Mouse (Mus musculus) heart, adult 2 months (tissue): ENCODE results near the gene Robo1. TPM values are rescaled to one million over a fixed set of nuclear protein-coding genes. Genes with fewer than 3 reads are reported as not detected.

Experiments used
- DNase-seq, 2 experiments: peaks; one replicate each; pipeline ENCODE4 v3.0.0; 2021
- H3K27ac ChIP-seq: fragments of 200-600 bp; 2 replicates; pipeline ENCODE4 v1.8.1; 2022
- H3K27me3 ChIP-seq: fragments of 200-500 bp; 2 replicates; pipeline ENCODE4 v1.6.1; 2012; ENCODE audit warnings: mild to moderate bottlenecking, low read length, inconsistent platforms, mixed read lengths; ENCODE audit not compliant: control insufficient read depth, insufficient read depth
- H3K36me3 ChIP-seq: fragments of 200-500 bp; 2 replicates; pipeline ENCODE4 v1.6.1; 2012; ENCODE audit warnings: low read length, inconsistent platforms; ENCODE audit not compliant: control insufficient read depth, insufficient read depth
- H3K4me1 ChIP-seq: fragments of 200-500 bp; 2 replicates; pipeline ENCODE4 v1.6.1; 2011; ENCODE audit warnings: low read length; ENCODE audit not compliant: control insufficient read depth, insufficient read depth
- H3K4me3 ChIP-seq: fragments of 200-600 bp; 2 replicates; pipeline ENCODE4 v1.8.1; 2022
- H3K79me2 ChIP-seq: fragments of 200-500 bp; replicated peaks from 2 replicates; pipeline ENCODE4 v1.6.1; 2012; ENCODE audit warnings: mild to moderate bottlenecking, inconsistent platforms, low read length, moderate library complexity, mixed read lengths; ENCODE audit not compliant: control insufficient read depth, insufficient read depth
- H3K9ac ChIP-seq: fragments of 200-500 bp; 2 replicates; pipeline ENCODE4 v1.6.1; 2012; ENCODE audit warnings: low read depth, mild to moderate bottlenecking, control low read depth, inconsistent platforms, low read length, mixed read lengths
- CTCF ChIP-seq: fragments of 200-600 bp; IDR thresholded peaks from 2 replicates; pipeline ENCODE4 v1.8.1; 2022; ENCODE audit warnings: antibody characterized with exemption, mild to moderate bottlenecking, moderate library complexity
- EP300 ChIP-seq: fragments of 200-500 bp; IDR thresholded peaks from 2 replicates; pipeline ENCODE4 v1.6.1; 2011; ENCODE audit warnings: low read depth, low read length, control low read depth; ENCODE audit not compliant: insufficient read depth
- POLR2A ChIP-seq: fragments of 200-500 bp; IDR thresholded peaks from 2 replicates; pipeline ENCODE4 v1.6.1; 2011; ENCODE audit warnings: mild to moderate bottlenecking, low read depth, low read length, control low read depth; ENCODE audit not compliant: insufficient read depth
- WGBS: fragments of 180-500 bp; shearing (Covaris S2); methylation state at CpG from one replicate; pipeline ENCODE4 v1.1.7; 2018; 5-methylcytosine and 5-hydroxymethylcytosine counted together
- intact Hi-C: fragments of 180-260 bp; cut with DNase I; formaldehyde crosslinking; loops from one replicate; pipeline ENCODE4 v1.15.1; 2025
- polyA plus RNA-seq: library from polyadenylated mRNA; depleted of rRNA; stranded (reverse); fragments of >200 nt; gene quantifications from 2 replicates; pipeline ENCODE4 v1.2.3, GENCODE M21; 2012
- total RNA-seq, 2 experiments: library from RNA; stranded (reverse); gene quantifications; 2 replicates each; pipeline ENCODE4 v1.2.3; 2021

Robo1 gene
- total and polyA plus RNA-seq, 3 experiments, result 0.76 to 1.2 (median 1.1) TPM

DNA sequence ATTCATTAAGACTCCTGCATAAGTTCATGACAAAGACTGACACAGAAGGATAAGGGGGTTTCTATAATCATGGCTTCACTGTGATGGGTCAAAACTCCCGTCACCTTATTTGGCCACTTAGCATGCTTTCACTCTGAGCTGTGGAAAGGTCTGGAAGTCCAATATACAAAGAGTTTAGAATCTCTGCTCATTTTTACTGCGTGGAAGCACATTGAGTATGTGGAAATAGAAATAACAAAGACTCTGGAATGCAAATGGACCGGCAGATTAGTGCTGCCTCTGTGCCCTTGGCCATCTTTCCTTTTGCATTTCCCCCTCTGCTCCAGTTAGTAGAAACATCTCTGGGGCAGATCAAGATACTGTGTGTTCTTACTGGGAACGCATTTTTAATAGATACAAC, 697.7 kb downstream of the Robo1 start:
- no peak for DNase-seq
- Histone ChIP-seq H3K27me3 (no peaks in the 10 kb centered on the region), H3K36me3 (no peaks in the 10 kb centered on the region), H3K4me1 (no peaks in the 10 kb centered on the region), H3K9ac (no peak overlapping the region), H3K4me3 (no peak overlapping the region), H3K27ac (no peak overlapping the region), H3K79me2 (no peaks in the 10 kb centered on the region)
- 81% methylated on average over 4 of the region's 4 CpGs for WGBS
- no peak for TF ChIP-seq EP300
- no peak for TF ChIP-seq POLR2A
- no peak for TF ChIP-seq CTCF
- intact Hi-C loops, result no loop called here

DNA sequence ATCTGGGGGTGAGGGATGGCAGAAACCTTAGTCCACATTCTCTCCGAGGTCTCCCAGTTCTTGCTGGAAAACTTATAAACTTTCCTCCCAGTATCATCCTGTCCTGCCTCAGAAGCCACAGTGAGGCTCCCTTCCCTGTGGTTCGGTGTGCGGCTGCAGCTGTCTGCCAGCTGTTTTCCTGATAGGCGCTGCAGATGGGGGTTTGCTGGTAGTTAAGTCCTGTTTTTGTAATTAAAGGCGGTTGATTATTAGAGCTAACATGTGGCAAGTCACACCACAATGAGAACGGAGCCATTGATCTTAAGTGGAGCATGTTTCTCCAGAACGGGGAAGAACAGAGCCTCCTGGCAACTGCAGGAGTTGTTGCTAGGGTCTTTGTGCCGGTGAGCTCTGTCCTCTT, 699.3 kb downstream of the Robo1 start:
- Histone ChIP-seq H3K27me3 (no peaks in the 10 kb centered on the region), H3K36me3 (no peaks in the 10 kb centered on the region), H3K79me2 (no peaks in the 10 kb centered on the region), H3K27ac (no peak overlapping the region), H3K9ac (no peak overlapping the region), H3K4me1 (no peaks in the 10 kb centered on the region), H3K4me3 (no peak overlapping the region)
- no peak for DNase-seq
- intact Hi-C loops, result no loop called here
- WGBS, result 50% methylated on average over 8 of the region's 8 CpGs
- TF ChIP-seq EP300, result no peak
- TF ChIP-seq POLR2A, result no peak
- TF ChIP-seq CTCF, result no peak

DNA sequence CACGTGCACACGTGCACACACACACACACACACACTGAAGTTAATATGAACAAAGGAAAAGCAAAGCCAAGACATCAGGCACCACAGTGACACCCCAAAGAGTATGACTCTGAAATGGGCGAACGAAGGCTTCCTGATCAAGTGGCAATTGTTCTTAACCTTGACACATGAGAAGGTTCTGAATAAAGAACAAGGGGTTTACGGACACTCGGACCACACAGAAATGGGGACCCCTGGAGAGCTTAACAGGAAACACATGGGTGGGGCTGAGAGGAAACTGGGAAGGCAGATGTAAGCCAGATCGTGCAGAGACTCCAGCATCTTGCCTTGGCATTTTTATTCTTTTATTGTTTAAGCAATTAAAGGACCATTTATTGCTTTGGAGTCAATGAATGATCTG, 703.2 kb downstream of the Robo1 start:
- TF ChIP-seq EP300 (no peak), POLR2A (no peak), CTCF (no peak)
- no peak overlapping the region for H3K27ac ChIP-seq
- no peaks in the 10 kb centered on the region for H3K79me2 ChIP-seq
- intact Hi-C loops, result no loop called here
- 64% methylated on average over 7 of the region's 7 CpGs for WGBS
- no peaks in the 10 kb centered on the region for H3K27me3 ChIP-seq
- no peaks in the 10 kb centered on the region for H3K4me1 ChIP-seq
- no peak for DNase-seq
- no peak overlapping the region for H3K9ac ChIP-seq
- no peak overlapping the region for H3K4me3 ChIP-seq
- no peaks in the 10 kb centered on the region for H3K36me3 ChIP-seq

GRCm38 (mm10) chr16:73012926-73013325, 704.8 kb downstream of the Robo1 start:
- intact Hi-C loops, result no loop called here
- DNase-seq, result no peak
- Histone ChIP-seq H3K9ac (no peak overlapping the region), H3K79me2 (no peaks in the 10 kb centered on the region), H3K4me1 (no peaks in the 10 kb centered on the region), H3K4me3 (no peak overlapping the region), H3K36me3 (no peaks in the 10 kb centered on the region), H3K27ac (no peak overlapping the region), H3K27me3 (no peaks in the 10 kb centered on the region)
- TF ChIP-seq CTCF (no peak), POLR2A (no peak), EP300 (no peak)
- WGBS, result 86% methylated on average over 11 of the region's 11 CpGs

- no peaks in the 10 kb centered on the region for H3K79me2 ChIP-seq
- no peak overlapping the region for H3K27ac ChIP-seq
- intact Hi-C loops, result no loop called here
- H3K9ac ChIP-seq, result no peak overlapping the region
- H3K27me3 ChIP-seq, result no peaks in the 10 kb centered on the region
- no peak overlapping the region for H3K4me3 ChIP-seq
- H3K36me3 ChIP-seq, result no peaks in the 10 kb centered on the region
- no peak for TF ChIP-seq POLR2A
- no peak for TF ChIP-seq EP300
- TF ChIP-seq CTCF, result no peak
- H3K4me1 ChIP-seq, result no peaks in the 10 kb centered on the region
- 72% methylated on average over 8 of the region's 8 CpGs for WGBS
- DNase-seq, result no peak
These were observed 706.4 kb downstream of the Robo1 start for GRCm38 (mm10) chr16:73014544-73014943.

DNA sequence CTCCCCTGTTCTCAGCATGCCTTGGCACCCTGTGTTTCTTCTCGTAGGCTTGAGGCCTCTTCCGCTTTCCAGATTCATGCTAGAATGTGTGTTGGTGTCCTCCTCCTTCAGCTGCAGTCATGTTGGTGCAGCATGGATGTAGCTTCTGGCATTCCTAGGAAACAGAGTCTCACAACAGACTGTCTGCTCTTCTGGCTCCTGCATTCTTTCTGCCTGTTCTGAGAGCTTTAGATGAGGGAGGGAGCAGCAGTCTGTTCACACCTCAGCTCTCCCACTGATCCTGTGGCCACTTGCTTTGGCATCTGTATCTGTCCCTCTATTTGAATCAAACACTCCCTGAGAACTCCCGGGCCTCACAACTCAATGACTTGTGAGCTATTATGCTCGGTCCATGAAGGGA, 707.9 kb downstream of the Robo1 start:
- H3K9ac ChIP-seq, result no peak overlapping the region
- no peak for DNase-seq
- H3K4me1 ChIP-seq, result no peaks in the 10 kb centered on the region
- H3K36me3 ChIP-seq, result no peaks in the 10 kb centered on the region
- H3K27ac ChIP-seq, result no peak overlapping the region
- TF ChIP-seq CTCF, result no peak
- TF ChIP-seq EP300, result no peak
- TF ChIP-seq POLR2A, result no peak
- no peaks in the 10 kb centered on the region for H3K79me2 ChIP-seq
- WGBS, result 63% methylated on average over 4 of the region's 4 CpGs
- H3K27me3 ChIP-seq, result no peaks in the 10 kb centered on the region
- intact Hi-C loops, result no loop called here
- no peak overlapping the region for H3K4me3 ChIP-seq

GRCm38 (mm10) chr16:73016801-73017200, 708.7 kb downstream of the Robo1 start:
- Histone ChIP-seq H3K9ac (no peak overlapping the region), H3K4me3 (no peak overlapping the region), H3K4me1 (no peaks in the 10 kb centered on the region), H3K79me2 (no peaks in the 10 kb centered on the region), H3K27ac (no peak overlapping the region), H3K36me3 (no peaks in the 10 kb centered on the region), H3K27me3 (no peaks in the 10 kb centered on the region)
- intact Hi-C loops, result no loop called here
- TF ChIP-seq EP300 (no peak), CTCF (no peak), POLR2A (no peak)
- DNase-seq, result no peak
- WGBS, result 61% methylated on average over 7 of the region's 7 CpGs
